ENCODE assay signal across 8 mouse cellular contexts in the genomic region with DNA sequence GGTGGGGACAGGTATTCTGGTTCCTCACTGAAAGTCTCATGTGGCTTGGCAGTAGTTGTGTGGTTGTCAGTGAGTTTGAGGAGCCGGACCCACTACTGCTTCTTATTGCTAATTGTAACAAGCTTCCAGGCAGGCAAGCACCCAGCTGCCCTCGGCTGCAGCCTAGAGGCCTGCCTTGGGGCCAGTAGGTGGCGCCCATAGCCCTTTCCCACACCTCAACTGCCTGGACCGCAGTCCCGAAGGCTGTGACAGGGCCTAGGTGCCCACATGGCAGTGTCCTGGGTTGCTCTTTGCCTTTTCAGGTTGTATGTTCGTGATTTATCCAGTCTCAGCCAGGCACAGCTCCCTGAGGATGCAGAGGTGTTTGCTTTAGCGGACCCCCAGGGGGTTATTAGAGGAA. TPM values are rescaled to one million over a fixed set of nuclear protein-coding genes. Genes with fewer than 3 reads are reported as not detected.
DNase-seq lines count a peak whose midpoint lies in the region; ATAC-seq and TF ChIP-seq lines count a peak whose summit lies in the region.

No protein-coding gene starts in this region.

- no peak overlapping the region for H3K4me2 ChIP-seq in intestine, postnatal 0 days (replicated peaks; ENCODE audit: low read depth)
- no peak overlapping the region for H3K4me2 ChIP-seq in midbrain, embryonic 12.5 days (replicated peaks)

- 20% methylated on average over 7 of the region's 7 CpGs for WGBS in intestine, postnatal 0 days
- WGBS in midbrain, embryonic 12.5 days, result 9% methylated on average over 7 of the region's 7 CpGs

- ATAC-seq in intestine, postnatal 0 days, result peak; percentile 89
- ATAC-seq in midbrain, embryonic 12.5 days (ENCODE audit: low FRiP score, low read depth), result peak; percentile 88

- H3K27me3 ChIP-seq in intestine, postnatal 0 days (replicated peaks; ENCODE audit: control insufficient read depth, insufficient read depth, low read length), result no peaks in the 10 kb centered on the region
- H3K27me3 ChIP-seq in midbrain, embryonic 12.5 days, result no peaks in the 10 kb centered on the region

- H3K36me3 ChIP-seq in intestine, postnatal 0 days (ENCODE audit: control insufficient read depth, insufficient read depth), result no peaks in the 10 kb centered on the region
- H3K36me3 ChIP-seq in midbrain, embryonic 12.5 days, result no peaks in the 10 kb centered on the region

- no peaks in the 10 kb centered on the region for H3K4me1 ChIP-seq in intestine, postnatal 0 days (replicated peaks; ENCODE audit: control insufficient read depth, insufficient read depth, low read length)
- H3K4me1 ChIP-seq in midbrain, embryonic 12.5 days, result peaks cover 52% of the 10 kb centered on the region

- intact Hi-C loops in left cerebral cortex, postnatal 36 days (cut with DNase I), result no loop called here

- no peak overlapping the region for H3K4me3 ChIP-seq in intestine, postnatal 0 days (ENCODE audit: low read depth, low read length)
- H3K4me3 ChIP-seq in midbrain, embryonic 12.5 days, result no peak overlapping the region

- DNase-seq in adrenal gland, adult 2 months, result peak; percentile 86
- DNase-seq in embryo, embryonic 9.5 days (ENCODE audit: extremely low spot score), result peak; percentile 74
- DNase-seq in heart, adult 11 months, result peak; percentile 97
- peak; percentile 64 to 68 for DNase-seq in left cerebral cortex, postnatal 36 days (ENCODE audit: low spot score in 2 of 2)
- DNase-seq in skeletal muscle tissue, adult 2 months (ENCODE audit: low read depth, low spot score), result peak; percentile 68
- peak; percentile 42 for DNase-seq in yolk sac, embryonic 10.5 days (ENCODE audit: low spot score)

- H3K27ac ChIP-seq in intestine, postnatal 0 days (ENCODE audit: low read depth, low read length), result no peak overlapping the region
- no peak overlapping the region for H3K27ac ChIP-seq in midbrain, embryonic 12.5 days (replicated peaks)

- H3K9me3 ChIP-seq in intestine, postnatal 0 days (ENCODE audit: control insufficient read depth), result no peaks in the 10 kb centered on the region
- H3K9me3 ChIP-seq in midbrain, embryonic 12.5 days, result no peaks in the 10 kb centered on the region

- TF ChIP-seq CTCF in intestine, postnatal 0 days (IDR thresholded peaks at IDR 0.05; ENCODE audit: low read depth), result peak; percentile 96

- no peak overlapping the region for H3K9ac ChIP-seq in intestine, postnatal 0 days (ENCODE audit: low read depth, low read length)
- H3K9ac ChIP-seq in midbrain, embryonic 12.5 days (replicated peaks), result no peak overlapping the region

RNA-seq across cellular contexts. Expression of a gene that starts 16.2 kb away (rescaled TPM):
- 10 to 100 TPM; 87.6 to 89.5 TPM for total RNA-seq in adrenal gland, adult 2 months (2021)
- polyA plus RNA-seq in adrenal gland, adult 2 months (2012; rRNA removed), result 23.6 and 27.8 TPM in 2 replicates
- 14.3 and 14.9 TPM in 2 replicates for polyA plus RNA-seq in intestine, postnatal 0 days (2015; fragmentation: Nextera tagmentation; extraction: Ambion mirVana)
- total RNA-seq in left cerebral cortex, postnatal 36 days (2021), result 10 to 100 TPM; 55.2 to 60.3 TPM
- 42.3 and 42.4 TPM in 2 replicates for polyA plus RNA-seq in midbrain, embryonic 12.5 days (2016; fragmentation: Nextera tagmentation; extraction: Ambion mirVana)

Comparison
In these comparisons a context has a peak if more than half of its experiments do, and no peak if none do; other contexts are left out.
1. DNase-seq: peak in every context shown above with its lines; median percentile 97 in heart, adult 11 months; 86 in adrenal gland, adult 2 months; 74 in embryo, embryonic 9.5 days; 68 in skeletal muscle tissue, adult 2 months; 66 in left cerebral cortex, postnatal 36 days; 42 in yolk sac, embryonic 10.5 days.